Mouse (Mus musculus) liver, embryonic 13.5 days (tissue): Measurements from ENCODE around the gene Rnase9. TPM values are rescaled to one million over a fixed set of nuclear protein-coding genes. Genes with fewer than 3 reads are reported as not detected.
A peak's percentile ranks its signal among the peaks of the same experiment; 100 is the strongest.

Experiments
- ATAC-seq: fragments of 200-750 bp; cut with Nextera tagmentation; 2 replicates; pipeline ENCODE4 v1.8.0; 2017; ENCODE audit warnings: low read depth, mild to moderate bottlenecking, moderate number of reproducible peaks, moderate library complexity
- DNase-seq: peaks from one replicate; pipeline ENCODE4 v3.0.0; 2022
- H3K27ac ChIP-seq: fragments of 300-500 bp; sonication (generic); 2 replicates; pipeline ENCODE4 v1.5.1; 2015; ENCODE audit warnings: moderate library complexity, mild to moderate bottlenecking, inconsistent platforms
- H3K27me3 ChIP-seq: fragments of 300-500 bp; sonication (generic); 2 replicates; pipeline ENCODE4 v1.6.1; 2015; ENCODE audit warnings: mild to moderate bottlenecking, inconsistent platforms
- H3K36me3 ChIP-seq: fragments of 300-500 bp; sonication (generic); 2 replicates; pipeline ENCODE4 v1.6.1; 2015; ENCODE audit warnings: mild to moderate bottlenecking, inconsistent platforms
- H3K4me1 ChIP-seq: fragments of 300-500 bp; sonication (generic); replicated peaks from 2 replicates; pipeline ENCODE4 v1.6.1; 2015; ENCODE audit warnings: inconsistent platforms
- H3K4me2 ChIP-seq: fragments of 300-500 bp; sonication (generic); 2 replicates; pipeline ENCODE4 v1.6.1; 2015; ENCODE audit warnings: inconsistent platforms, mild to moderate bottlenecking, moderate library complexity
- H3K4me3 ChIP-seq: fragments of 300-500 bp; sonication (generic); replicated peaks from 2 replicates; pipeline ENCODE4 v1.5.1; 2015; ENCODE audit warnings: mild to moderate bottlenecking, inconsistent platforms
- H3K9ac ChIP-seq: fragments of 300-500 bp; sonication (generic); 2 replicates; pipeline ENCODE4 v1.6.1; 2015; ENCODE audit warnings: mild to moderate bottlenecking, inconsistent platforms
- H3K9me3 ChIP-seq: fragments of 300-500 bp; sonication (generic); replicated peaks from 2 replicates; pipeline ENCODE4 v1.6.1; 2016; ENCODE audit warnings: inconsistent platforms
- WGBS: fragments of 180-500 bp; shearing (Covaris S2); methylation state at CpG from one replicate; pipeline ENCODE4 v1.1.7; 2015; ENCODE audit not compliant: insufficient replicate concordance; 5-methylcytosine and 5-hydroxymethylcytosine counted together
- polyA plus RNA-seq: library from polyadenylated mRNA; unstranded; fragments of >200 nt; fragmentation: Nextera tagmentation; extraction: Ambion mirVana; gene quantifications from 2 replicates; pipeline ENCODE4 v1.2.1, GENCODE M21; 2015

Gene Rnase9
- polyA plus RNA-seq, 1 experiment from 2014 or later: not detected

- 60% methylated on average over 13 of the region's 13 CpGs for WGBS
- no peak for DNase-seq
- peak overlapping the region; percentile 29 for H3K27ac ChIP-seq
- H3K4me1 ChIP-seq: peaks cover 5% of the 10 kb centered on the region; the same call in 1 of the 2 replicates
- H3K9me3 ChIP-seq: no peaks in the 10 kb centered on the region
- no peaks in the 10 kb centered on the region for H3K27me3 ChIP-seq
- no peak overlapping the region for H3K9ac ChIP-seq
- H3K4me3 ChIP-seq: no peak overlapping the region
- no peaks in the 10 kb centered on the region for H3K36me3 ChIP-seq
- H3K4me2 ChIP-seq: no peak overlapping the region
- ATAC-seq: no peak
Measured at GRCm38 (mm10) chr14:51007914-51008713, 33.6 kb downstream of the Rnase9 start.

GRCm38 (mm10) chr14:51007152-51007801 is 34.4 kb downstream of the Rnase9 start, which contains the start of gene Rnase10:
TSS of gene Rnase10 (plus strand) at chr14:51007751.
- Histone ChIP-seq H3K9ac (no peak within 1 kb of the TSS), H3K9me3 (no peaks in the 10 kb centered on the region), H3K36me3 (no peaks in the 10 kb centered on the region), H3K4me3 (no peak within 1 kb of the TSS), H3K4me2 (no peak within 1 kb of the TSS), H3K27me3 (no peaks in the 10 kb centered on the region), H3K27ac (peak within 1 kb of the TSS; percentile 29), H3K4me1 (peaks cover 5% of the 10 kb centered on the region; the same call in 1 of the 2 replicates)
- no peak for DNase-seq
- 65% methylated on average over 8 of the region's 8 CpGs for WGBS
- ATAC-seq: no peak

- DNase-seq: no peak
- no peaks in the 10 kb centered on the region for H3K27me3 ChIP-seq
- WGBS: 60% methylated on average over 2 of the region's 2 CpGs
- no peak overlapping the region for H3K4me3 ChIP-seq
- H3K4me2 ChIP-seq: no peak overlapping the region
- H3K36me3 ChIP-seq: no peaks in the 10 kb centered on the region
- H3K9me3 ChIP-seq: no peaks in the 10 kb centered on the region
- peaks cover 4% of the 10 kb centered on the region for H3K4me1 ChIP-seq
- no peak overlapping the region for H3K27ac ChIP-seq
- no peak for ATAC-seq
- H3K9ac ChIP-seq: no peak overlapping the region
Measured at GRCm38 (mm10) chr14:50997999-50998666, 43.5 kb downstream of the Rnase9 start.

GRCm38 (mm10) chr14:50997088-50997487 is 44.6 kb downstream of the Rnase9 start:
- H3K36me3 ChIP-seq: no peaks in the 10 kb centered on the region
- DNase-seq: no peak
- H3K9ac ChIP-seq: no peak overlapping the region
- no peak overlapping the region for H3K4me2 ChIP-seq
- no peak overlapping the region for H3K27ac ChIP-seq
- ATAC-seq: no peak
- peaks cover 4% of the 10 kb centered on the region for H3K4me1 ChIP-seq
- 13% methylated on average over 3 of the region's 3 CpGs for WGBS
- no peak overlapping the region for H3K4me3 ChIP-seq
- H3K9me3 ChIP-seq: no peaks in the 10 kb centered on the region
- no peaks in the 10 kb centered on the region for H3K27me3 ChIP-seq

GRCm38 (mm10) chr14:50991037-50991436 is 50.6 kb downstream of the Rnase9 start:
- no peaks in the 10 kb centered on the region for H3K9me3 ChIP-seq
- H3K36me3 ChIP-seq: no peaks in the 10 kb centered on the region
- WGBS: 61% methylated on average over 3 of the region's 3 CpGs
- no peak for ATAC-seq
- no peak for DNase-seq
- no peak overlapping the region for H3K4me2 ChIP-seq
- no peaks in the 10 kb centered on the region for H3K27me3 ChIP-seq
- H3K4me3 ChIP-seq: no peak overlapping the region
- no peaks in the 10 kb centered on the region for H3K4me1 ChIP-seq
- H3K27ac ChIP-seq: no peak overlapping the region
- no peak overlapping the region for H3K9ac ChIP-seq

Other genes with a start within 250 kb of the Rnase9 start
- not detected in 2 replicates for gene Ccnb1ip1, start 234.1 kb downstream of the Rnase9 start, polyA plus RNA-seq
- 39.5 and 43.8 TPM in 2 replicates for gene Parp2, start 234.0 kb downstream of the Rnase9 start, polyA plus RNA-seq
- 2.2 and 2.5 TPM in 2 replicates for gene Tep1, start 171.3 kb downstream of the Rnase9 start, polyA plus RNA-seq
- gene Klhl33, start 144.4 kb downstream of the Rnase9 start, polyA plus RNA-seq: 0.15 and 0.22 TPM in 2 replicates
- 64.9 and 66.3 TPM in 2 replicates for gene Osgep, start 117.0 kb downstream of the Rnase9 start, polyA plus RNA-seq
- gene Apex1, start 116.9 kb downstream of the Rnase9 start, polyA plus RNA-seq: 116 and 131 TPM in 2 replicates
- 22.7 and 23.2 TPM in 2 replicates for gene Pip4p1, start 111.0 kb downstream of the Rnase9 start, polyA plus RNA-seq
- 82.4 and 85.0 TPM in 2 replicates for gene Pnp, start 110.8 kb downstream of the Rnase9 start, polyA plus RNA-seq
- gene Gm49342, start 97.4 kb downstream of the Rnase9 start, polyA plus RNA-seq: not detected in 2 replicates
- 7.6 and 8.5 TPM in 2 replicates for gene Pnp2, start 85.9 kb downstream of the Rnase9 start, polyA plus RNA-seq
- gene Rnase10, start 34.1 kb downstream of the Rnase9 start, polyA plus RNA-seq: not detected in 2 replicates
- not detected in 2 replicates for gene Rnase11, start 8.3 kb upstream of the Rnase9 start, polyA plus RNA-seq
- gene Rnase12, start 15.8 kb upstream of the Rnase9 start, polyA plus RNA-seq: 1.6 and 1.8 TPM in 2 replicates
- gene Olfr750, start 32.6 kb upstream of the Rnase9 start, polyA plus RNA-seq: not detected in 2 replicates
- 14.1 and 15.7 TPM in 2 replicates for gene Rnase4, start 49.2 kb upstream of the Rnase9 start, polyA plus RNA-seq
- gene Ang, start 49.3 kb upstream of the Rnase9 start, polyA plus RNA-seq: 3.7 and 4.6 TPM in 2 replicates
- gene Eddm3b, start 72.6 kb upstream of the Rnase9 start, polyA plus RNA-seq: not detected in 2 replicates
- gene Rnase6, start 82.0 kb upstream of the Rnase9 start, polyA plus RNA-seq: 2.6 and 2.7 TPM in 2 replicates
- gene Rnase1, start 104.9 kb upstream of the Rnase9 start, polyA plus RNA-seq: 0.12 TPM in 1 of 2 replicates, not detected in the other
- not detected in 2 replicates for gene Rnase2b, start 120.4 kb upstream of the Rnase9 start, polyA plus RNA-seq
- gene Ang2, start 157.3 kb upstream of the Rnase9 start, polyA plus RNA-seq: not detected in 2 replicates
- gene Ear14, start 161.5 kb upstream of the Rnase9 start, polyA plus RNA-seq: not detected in 2 replicates
- gene Rnase2a, start 214.2 kb upstream of the Rnase9 start, polyA plus RNA-seq: not detected in 2 replicates